Mouse (Mus musculus): ENCODE measurements at regions not wholly inside any gene's neighbourhood (a gene's known extent, or its start where the extent isn't known, plus 50 kb on each side); places are given as distances from the start of the nearest gene placed in this dataset.

GRCm38 (mm10) chr17:73044918-73045580, 62.7 kb upstream of the Lclat1 start:
- peak; percentile 55 for ATAC-seq (replicated peaks; ENCODE audit: low FRiP score, low TSS enrichment, poor library complexity, severe bottlenecking)

GRCm38 (mm10) chr17:73046985-73047384, 60.8 kb upstream of the Lclat1 start:
- ATAC-seq (replicated peaks; ENCODE audit: low FRiP score, low TSS enrichment, poor library complexity, severe bottlenecking) = no peak

- no peak for ATAC-seq (replicated peaks; ENCODE audit: low FRiP score, low TSS enrichment, poor library complexity, severe bottlenecking)
These were observed 59.6 kb upstream of the Lclat1 start for GRCm38 (mm10) chr17:73048164-73048563.

- no peak for ATAC-seq (replicated peaks; ENCODE audit: low FRiP score, low TSS enrichment, poor library complexity, severe bottlenecking)
These were observed 54.8 kb upstream of the Lclat1 start for GRCm38 (mm10) chr17:73052956-73053355.

GRCm38 (mm10) chr17:73053479-73054215, 54.1 kb upstream of the Lclat1 start:
- no peak for ATAC-seq (replicated peaks; ENCODE audit: low FRiP score, low TSS enrichment, poor library complexity, severe bottlenecking)

DNA sequence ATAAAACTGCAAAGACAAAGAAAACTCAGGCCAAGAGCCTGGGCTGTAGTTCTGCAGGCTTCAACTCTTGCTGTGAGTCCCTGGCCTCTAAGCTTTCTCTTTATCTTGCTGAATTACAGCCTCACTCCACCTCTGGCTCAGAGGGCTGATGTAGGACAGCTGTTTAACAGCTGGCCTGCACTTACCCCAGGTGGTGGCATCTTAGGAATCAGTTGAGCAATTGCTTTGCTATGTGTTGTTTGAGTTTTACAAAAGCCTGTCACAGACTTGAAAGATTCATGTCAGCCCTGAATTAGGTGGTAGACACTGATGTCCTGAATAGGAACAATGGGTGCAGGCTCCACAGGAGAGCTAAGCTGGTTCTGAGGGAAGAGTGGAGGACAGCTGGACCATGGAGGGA, 53.6 kb upstream of the Lclat1 start:
- no peak for ATAC-seq (replicated peaks; ENCODE audit: low FRiP score, low TSS enrichment, poor library complexity, severe bottlenecking)

DNA sequence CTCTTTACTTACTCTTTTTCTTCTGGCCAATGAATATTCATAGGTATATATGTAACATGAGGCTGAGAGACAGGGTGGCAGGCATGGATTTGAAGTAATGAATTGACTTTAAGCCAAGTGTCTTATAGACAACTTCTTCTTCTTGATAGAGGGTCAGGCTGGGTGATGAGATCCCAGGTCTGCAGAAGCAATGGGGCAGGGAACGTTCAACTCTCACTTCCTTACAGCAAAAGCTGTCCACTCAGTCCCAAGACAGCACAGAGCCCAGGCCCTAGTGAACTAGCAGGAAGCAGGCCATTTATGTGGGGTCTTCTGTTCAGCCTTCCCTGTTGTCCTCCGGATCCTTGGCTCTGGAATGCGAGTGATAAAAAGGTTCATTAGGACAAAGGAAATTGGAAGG, 52.6 kb upstream of the Lclat1 start:
- ATAC-seq (replicated peaks; ENCODE audit: low FRiP score, low TSS enrichment, poor library complexity, severe bottlenecking) = no peak

DNA sequence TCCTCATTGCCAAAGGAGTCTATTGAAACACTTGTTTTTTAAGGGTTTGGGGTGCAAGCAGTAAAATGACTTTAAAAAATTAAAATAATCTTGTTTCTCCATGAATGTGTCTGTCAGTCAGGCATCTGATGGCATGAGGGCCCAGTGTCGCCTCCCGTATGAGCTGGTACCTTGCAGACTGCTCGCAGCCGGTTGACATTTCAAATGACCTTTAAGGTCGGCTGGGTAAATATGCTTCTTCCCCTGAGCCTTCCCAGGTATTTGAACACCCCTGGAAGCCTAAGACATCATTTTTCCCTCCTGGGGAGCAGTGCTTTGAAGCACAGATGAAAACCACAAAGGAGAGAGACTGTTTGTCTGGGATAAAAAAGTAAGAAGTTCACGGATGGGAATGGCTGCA, 52.2 kb upstream of the Lclat1 start:
- no peak for ATAC-seq (replicated peaks; ENCODE audit: low FRiP score, low TSS enrichment, poor library complexity, severe bottlenecking)

DNA sequence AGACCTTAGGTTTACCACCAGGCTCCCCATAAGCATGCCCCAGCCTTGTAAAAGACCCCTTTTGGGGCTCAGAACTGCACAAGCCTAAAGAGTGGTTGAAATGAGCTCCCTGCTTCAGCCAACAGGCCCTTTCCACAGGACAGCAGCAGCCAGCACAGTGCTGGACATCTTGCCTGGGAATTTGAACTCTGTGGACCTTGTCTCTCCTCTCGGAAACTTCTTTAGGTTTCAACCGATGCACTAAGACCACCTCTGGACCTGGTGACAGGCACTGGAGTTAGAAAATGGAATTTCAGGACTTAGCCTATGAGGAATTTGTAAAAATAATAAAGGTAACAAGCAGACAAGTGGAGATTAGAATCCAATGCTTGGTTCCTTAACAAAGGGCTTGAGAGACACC, 51.2 kb upstream of the Lclat1 start:
- ATAC-seq (replicated peaks; ENCODE audit: low FRiP score, low TSS enrichment, poor library complexity, severe bottlenecking) = no peak
